Mouse (Mus musculus): Measurements from ENCODE around the gene Col6a5. TPM values are rescaled to one million over a fixed set of nuclear protein-coding genes. Genes with fewer than 3 reads are reported as not detected.

Gene Col6a5
- polyA plus RNA-seq (2015; fragmentation: Nextera tagmentation; extraction: Ambion mirVana): 0.01 and 0.05 TPM in 2 replicates

DNA sequence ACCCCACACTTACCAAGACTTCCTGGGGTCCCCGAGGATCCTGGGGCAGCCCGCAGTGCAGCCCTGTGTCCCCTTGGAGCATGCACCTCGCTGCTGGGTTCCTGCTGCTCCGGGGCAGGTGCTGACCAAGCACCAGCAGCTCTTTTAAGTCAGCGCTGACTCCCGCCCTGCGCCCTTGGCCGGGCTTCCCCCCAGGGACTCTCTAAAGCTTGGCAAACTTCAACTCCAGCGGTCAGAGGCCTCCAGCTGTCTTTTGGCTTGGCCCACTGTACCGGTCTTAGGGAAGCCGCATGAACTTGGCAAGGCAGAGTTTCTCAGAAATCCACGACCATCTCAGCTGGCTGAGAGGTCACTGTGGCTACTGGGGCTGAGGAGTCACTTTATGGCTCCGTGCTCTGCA is at the start of gene Col6a5:
Col6a5 (minus strand) TSS at position 111 of the 400 bp plus-strand sequence.
- 22% methylated on average over 13 of the region's 13 CpGs for WGBS (ENCODE audit: insufficient replicate concordance)
- no peak within 1 kb of the TSS for H3K27ac ChIP-seq
- H3K9me3 ChIP-seq (replicated peaks): no peaks in the 10 kb centered on the region
- no peak for DNase-seq
- no peak within 1 kb of the TSS for H3K4me3 ChIP-seq (replicated peaks)
- H3K27me3 ChIP-seq: no peaks in the 10 kb centered on the region
- no peak for ATAC-seq (ENCODE audit: low read depth)
- H3K9ac ChIP-seq: no peak within 1 kb of the TSS
- no peaks in the 10 kb centered on the region for H3K4me1 ChIP-seq (replicated peaks)
- H3K4me2 ChIP-seq: no peak within 1 kb of the TSS
- H3K36me3 ChIP-seq: no peaks in the 10 kb centered on the region

DNA sequence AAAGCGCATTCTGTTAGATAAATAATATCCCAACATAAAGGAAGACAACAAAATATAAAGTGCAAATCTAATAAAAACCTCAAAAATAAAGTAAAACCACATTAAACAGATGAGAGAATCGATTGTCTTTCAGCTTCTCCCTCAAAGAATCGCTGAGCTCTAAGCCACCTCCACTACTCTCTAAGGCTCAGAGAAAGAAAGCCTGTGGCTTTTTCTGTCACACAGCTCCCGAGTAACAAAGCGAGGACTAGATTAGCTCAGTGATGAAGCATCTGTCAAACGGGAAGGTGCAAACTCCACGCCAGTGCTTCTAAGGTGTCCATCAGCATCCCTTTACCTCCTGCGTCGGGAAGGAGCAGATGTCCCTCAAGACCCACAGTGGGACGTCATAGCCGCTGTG is 37.5 kb upstream of the Col6a5 start:
- no peaks in the 10 kb centered on the region for H3K4me1 ChIP-seq (replicated peaks)
- DNase-seq (no peak), ATAC-seq (ENCODE audit: low read depth) (no peak)
- H3K9me3 ChIP-seq (replicated peaks): peaks cover 7% of the 10 kb centered on the region; the same call in 1 of the 2 replicates
- H3K27ac ChIP-seq: no peak overlapping the region
- no peak overlapping the region for H3K4me2 ChIP-seq
- H3K9ac ChIP-seq: no peak overlapping the region
- no peak overlapping the region for H3K4me3 ChIP-seq (replicated peaks)
- 47% methylated on average over 11 of the region's 11 CpGs for WGBS (ENCODE audit: insufficient replicate concordance)
- H3K27me3 ChIP-seq: no peaks in the 10 kb centered on the region
- no peaks in the 10 kb centered on the region for H3K36me3 ChIP-seq

GRCm38 (mm10) chr9:105992425-105992824 is 32.0 kb upstream of the Col6a5 start:
- Histone ChIP-seq H3K9me3 (replicated peaks) (peaks cover 7% of the 10 kb centered on the region; the same call in 1 of the 2 replicates), H3K4me1 (replicated peaks) (no peaks in the 10 kb centered on the region), H3K27ac (no peak overlapping the region), H3K36me3 (no peaks in the 10 kb centered on the region), H3K9ac (no peak overlapping the region), H3K4me2 (no peak overlapping the region), H3K27me3 (no peaks in the 10 kb centered on the region), H3K4me3 (replicated peaks) (no peak overlapping the region)
- DNase-seq: no peak
- ATAC-seq (ENCODE audit: low read depth): no peak
- 68% methylated on average over 6 of the region's 6 CpGs for WGBS (ENCODE audit: insufficient replicate concordance)

GRCm38 (mm10) chr9:105990099-105990498 is 29.7 kb upstream of the Col6a5 start:
- Histone ChIP-seq H3K9ac (no peak overlapping the region), H3K4me3 (replicated peaks) (no peak overlapping the region), H3K36me3 (no peaks in the 10 kb centered on the region), H3K4me2 (no peak overlapping the region), H3K4me1 (replicated peaks) (no peaks in the 10 kb centered on the region), H3K27ac (no peak overlapping the region), H3K9me3 (replicated peaks) (no peaks in the 10 kb centered on the region), H3K27me3 (no peaks in the 10 kb centered on the region)
- no peak for DNase-seq
- WGBS (ENCODE audit: insufficient replicate concordance): 63% methylated on average over 6 of the region's 6 CpGs
- ATAC-seq (ENCODE audit: low read depth): no peak

- WGBS (ENCODE audit: insufficient replicate concordance): 61% methylated on average over 6 of the region's 6 CpGs
- Histone ChIP-seq H3K36me3 (no peaks in the 10 kb centered on the region), H3K9me3 (replicated peaks) (no peaks in the 10 kb centered on the region), H3K27ac (no peak overlapping the region), H3K9ac (no peak overlapping the region), H3K4me2 (no peak overlapping the region), H3K27me3 (no peaks in the 10 kb centered on the region), H3K4me3 (replicated peaks) (no peak overlapping the region), H3K4me1 (replicated peaks) (no peaks in the 10 kb centered on the region)
- ATAC-seq (ENCODE audit: low read depth): no peak
- DNase-seq: no peak
Observed at GRCm38 (mm10) chr9:105989468-105989867, 29.0 kb upstream of the Col6a5 start.

DNA sequence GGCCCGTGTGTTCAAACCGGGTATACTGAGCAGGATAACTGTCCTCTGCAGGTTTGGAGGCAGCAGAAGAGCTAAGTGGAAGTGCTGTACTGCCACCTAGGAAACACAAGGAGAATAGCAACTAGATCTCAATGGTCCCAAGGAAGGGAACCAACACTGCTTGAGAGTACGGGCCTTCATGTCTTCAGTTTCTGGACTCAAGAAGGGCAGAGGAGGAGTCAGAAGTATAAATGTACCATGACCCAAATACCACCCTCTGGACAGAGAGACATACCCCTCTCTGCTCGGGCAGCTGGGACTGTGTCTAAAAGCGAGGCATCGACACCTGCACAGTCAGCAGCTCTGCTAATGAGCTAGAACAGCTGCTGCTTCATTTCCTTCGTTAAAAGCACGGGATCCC is 27.7 kb upstream of the Col6a5 start:
- Histone ChIP-seq H3K4me2 (no peak overlapping the region), H3K4me3 (replicated peaks) (no peak overlapping the region), H3K36me3 (no peaks in the 10 kb centered on the region), H3K9ac (no peak overlapping the region), H3K4me1 (replicated peaks) (no peaks in the 10 kb centered on the region), H3K27me3 (no peaks in the 10 kb centered on the region), H3K9me3 (replicated peaks) (no peaks in the 10 kb centered on the region), H3K27ac (no peak overlapping the region)
- WGBS (ENCODE audit: insufficient replicate concordance): 46% methylated on average over 8 of the region's 8 CpGs
- DNase-seq (no peak), ATAC-seq (ENCODE audit: low read depth) (no peak)

GRCm38 (mm10) chr9:105984931-105985519 is 24.6 kb upstream of the Col6a5 start:
- DNase-seq (no peak), ATAC-seq (ENCODE audit: low read depth) (no peak)
- no peaks in the 10 kb centered on the region for H3K36me3 ChIP-seq
- H3K9me3 ChIP-seq (replicated peaks): no peaks in the 10 kb centered on the region
- no peaks in the 10 kb centered on the region for H3K27me3 ChIP-seq
- no peaks in the 10 kb centered on the region for H3K4me1 ChIP-seq (replicated peaks)
- no peak overlapping the region for H3K4me3 ChIP-seq (replicated peaks)
- no peak overlapping the region for H3K27ac ChIP-seq
- WGBS (ENCODE audit: insufficient replicate concordance): 33% methylated on average over 10 of the region's 10 CpGs
- H3K9ac ChIP-seq: no peak overlapping the region
- no peak overlapping the region for H3K4me2 ChIP-seq

DNA sequence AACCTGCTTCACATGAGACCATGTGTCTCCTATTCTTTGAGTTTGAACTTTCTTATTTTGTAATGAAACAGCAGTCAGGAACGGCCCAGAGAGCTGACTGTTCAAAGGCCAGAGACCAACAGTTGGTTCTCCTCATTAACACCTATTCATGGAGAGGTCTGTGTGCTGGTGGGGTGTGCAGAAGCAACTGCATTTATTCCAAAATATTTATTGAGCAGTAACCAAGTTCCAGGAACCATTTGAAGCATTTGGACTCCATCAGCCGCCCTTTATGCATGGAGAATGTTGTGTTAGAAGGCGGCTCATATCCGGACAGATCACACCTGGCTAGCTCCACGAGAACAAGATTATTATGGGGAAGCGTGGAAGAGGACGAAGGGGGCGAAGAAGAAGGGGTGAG is 18.0 kb upstream of the Col6a5 start:
- Histone ChIP-seq H3K27me3 (no peaks in the 10 kb centered on the region), H3K36me3 (no peaks in the 10 kb centered on the region), H3K9ac (no peak overlapping the region), H3K4me1 (replicated peaks) (no peaks in the 10 kb centered on the region), H3K27ac (no peak overlapping the region), H3K4me2 (no peak overlapping the region), H3K9me3 (replicated peaks) (no peaks in the 10 kb centered on the region; the same call in 1 of the 2 replicates), H3K4me3 (replicated peaks) (no peak overlapping the region)
- DNase-seq (no peak), ATAC-seq (ENCODE audit: low read depth) (no peak)
- 69% methylated on average over 8 of the region's 8 CpGs for WGBS (ENCODE audit: insufficient replicate concordance)

DNA sequence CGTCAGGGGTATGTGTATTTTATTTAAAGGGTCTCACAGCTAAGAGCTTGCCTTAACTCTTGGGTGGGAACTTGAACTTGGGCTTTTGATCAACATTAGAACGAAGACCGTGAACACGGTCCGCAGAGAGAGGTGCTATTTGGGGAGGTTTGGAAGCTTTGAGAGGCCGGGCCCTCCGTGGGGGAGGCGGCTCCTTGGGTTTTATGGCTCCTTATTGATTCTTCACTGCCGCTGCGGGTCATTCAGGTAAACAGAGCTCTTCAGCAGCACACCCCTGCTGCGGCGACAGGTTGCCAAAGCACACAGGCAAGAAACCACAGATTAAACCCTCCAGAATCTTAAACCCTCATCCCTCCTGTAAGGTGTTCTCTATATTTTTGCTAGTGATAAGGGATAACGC is 16.4 kb upstream of the Col6a5 start:
- H3K27me3 ChIP-seq: no peaks in the 10 kb centered on the region
- no peak overlapping the region for H3K4me3 ChIP-seq (replicated peaks)
- 21% methylated on average over 13 of the region's 13 CpGs for WGBS (ENCODE audit: insufficient replicate concordance)
- DNase-seq: no peak
- no peak overlapping the region for H3K9ac ChIP-seq
- no peaks in the 10 kb centered on the region for H3K36me3 ChIP-seq
- 0 out of 2 replicates have a peak overlapping the region, but pooled peaks have one; percentile 9 for H3K4me2 ChIP-seq
- ATAC-seq (ENCODE audit: low read depth): no peak
- H3K9me3 ChIP-seq (replicated peaks): no peaks in the 10 kb centered on the region; the same call in 1 of the 2 replicates
- no peak overlapping the region for H3K27ac ChIP-seq
- H3K4me1 ChIP-seq (replicated peaks): no peaks in the 10 kb centered on the region

GRCm38 (mm10) chr9:105976314-105976713 is 15.9 kb upstream of the Col6a5 start:
- Histone ChIP-seq H3K27ac (no peak overlapping the region), H3K9me3 (replicated peaks) (no peaks in the 10 kb centered on the region; the same call in 1 of the 2 replicates), H3K36me3 (no peaks in the 10 kb centered on the region), H3K9ac (no peak overlapping the region), H3K4me2 (no peak overlapping the region), H3K27me3 (no peaks in the 10 kb centered on the region), H3K4me3 (replicated peaks) (no peak overlapping the region), H3K4me1 (replicated peaks) (no peaks in the 10 kb centered on the region)
- DNase-seq: no peak
- 32% methylated on average over 6 of the region's 6 CpGs for WGBS (ENCODE audit: insufficient replicate concordance)
- ATAC-seq (ENCODE audit: low read depth): no peak

- DNase-seq: no peak
- Histone ChIP-seq H3K9ac (no peak overlapping the region), H3K9me3 (replicated peaks) (no peaks in the 10 kb centered on the region; the same call in 1 of the 2 replicates), H3K4me1 (replicated peaks) (no peaks in the 10 kb centered on the region), H3K27me3 (no peaks in the 10 kb centered on the region), H3K4me2 (no peak overlapping the region), H3K27ac (no peak overlapping the region), H3K4me3 (replicated peaks) (no peak overlapping the region), H3K36me3 (no peaks in the 10 kb centered on the region)
- ATAC-seq (ENCODE audit: low read depth): no peak
- WGBS (ENCODE audit: insufficient replicate concordance): 53% methylated on average over 1 of the region's 1 CpGs
Observed at GRCm38 (mm10) chr9:105973736-105974135, 13.3 kb upstream of the Col6a5 start.

DNA sequence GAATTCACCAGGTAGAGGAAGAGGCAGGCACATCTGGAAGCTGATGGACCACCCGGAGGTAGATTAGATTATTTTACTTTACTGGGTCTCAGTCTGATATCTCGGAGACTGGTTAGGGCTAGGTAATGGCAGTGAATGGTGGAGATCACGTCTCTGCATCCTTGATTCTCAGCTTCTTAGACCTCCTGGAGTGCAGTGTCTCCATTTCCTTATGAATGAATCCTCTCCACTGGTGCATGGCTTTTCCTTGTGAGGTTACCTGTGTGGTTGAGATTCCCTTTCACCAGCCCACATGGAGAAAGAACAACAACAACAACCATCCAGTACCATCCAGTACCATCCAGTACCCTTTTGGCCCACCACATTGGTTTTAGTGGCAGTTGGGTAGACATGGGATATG is 11.6 kb upstream of the Col6a5 start:
- Histone ChIP-seq H3K4me1 (replicated peaks) (no peaks in the 10 kb centered on the region), H3K27me3 (no peaks in the 10 kb centered on the region), H3K36me3 (no peaks in the 10 kb centered on the region), H3K4me3 (replicated peaks) (no peak overlapping the region), H3K4me2 (no peak overlapping the region), H3K27ac (no peak overlapping the region), H3K9ac (no peak overlapping the region), H3K9me3 (replicated peaks) (no peaks in the 10 kb centered on the region; the same call in 1 of the 2 replicates)
- ATAC-seq (ENCODE audit: low read depth) (no peak), DNase-seq (no peak)
- WGBS (ENCODE audit: insufficient replicate concordance): 53% methylated on average over 3 of the region's 3 CpGs
